Mouse (Mus musculus) embryo, embryonic 9.5 days (tissue): ENCODE measurements around the gene Bmp2k.
"Not testable (repeated sequence)": the region's sequence is repeated elsewhere in the genome, so short reads cannot be mapped to it uniquely, and the experiment has no call there.

Source experiments
- DNase-seq: peaks from one replicate; pipeline ENCODE4 v3.0.0-alpha.2; 2017; ENCODE audit errors: extremely low spot score

Bmp2k gene

DNA sequence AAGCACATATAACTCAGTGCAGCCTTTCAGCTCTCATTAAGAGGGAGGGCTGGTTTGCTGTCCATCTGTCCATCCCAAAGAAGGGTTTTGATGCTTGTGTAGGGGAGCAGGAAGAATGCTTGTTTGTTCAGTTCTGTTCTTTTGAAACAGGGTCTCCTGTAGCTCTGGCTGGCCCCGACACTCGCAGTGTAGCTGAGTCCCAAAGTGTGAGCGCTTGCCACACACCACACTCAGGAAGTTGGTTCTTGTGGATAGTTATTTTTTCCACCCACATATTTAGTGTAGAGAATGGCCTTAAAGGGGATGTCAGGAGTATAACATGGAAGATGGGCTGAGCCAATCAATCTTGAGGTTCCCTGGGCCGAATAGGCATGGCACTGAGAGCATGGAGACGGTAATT lies 4.1 kb downstream of the Bmp2k start:
- DNase-seq, result no peak

DNA sequence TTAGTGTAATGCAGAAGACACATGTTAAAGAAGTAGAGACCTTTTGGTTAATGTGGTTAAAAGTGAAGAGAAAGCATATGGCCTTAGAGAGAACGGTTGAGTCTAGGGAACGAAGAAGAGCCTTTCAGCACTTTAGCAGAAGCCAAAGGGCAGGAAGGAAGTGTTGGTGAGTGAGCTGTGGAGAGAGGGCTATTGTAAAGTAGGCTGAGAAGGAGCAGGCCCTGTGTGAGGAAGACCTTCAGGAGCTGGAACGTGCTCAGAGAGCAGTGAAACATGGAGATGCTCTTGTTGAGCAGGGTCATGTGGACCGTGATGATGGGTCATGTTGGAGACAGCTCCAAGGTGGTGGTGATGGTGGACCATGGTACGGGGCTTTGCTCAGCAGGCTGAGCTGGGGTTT lies 4.8 kb downstream of the Bmp2k start:
- DNase-seq, result no peak

DNA sequence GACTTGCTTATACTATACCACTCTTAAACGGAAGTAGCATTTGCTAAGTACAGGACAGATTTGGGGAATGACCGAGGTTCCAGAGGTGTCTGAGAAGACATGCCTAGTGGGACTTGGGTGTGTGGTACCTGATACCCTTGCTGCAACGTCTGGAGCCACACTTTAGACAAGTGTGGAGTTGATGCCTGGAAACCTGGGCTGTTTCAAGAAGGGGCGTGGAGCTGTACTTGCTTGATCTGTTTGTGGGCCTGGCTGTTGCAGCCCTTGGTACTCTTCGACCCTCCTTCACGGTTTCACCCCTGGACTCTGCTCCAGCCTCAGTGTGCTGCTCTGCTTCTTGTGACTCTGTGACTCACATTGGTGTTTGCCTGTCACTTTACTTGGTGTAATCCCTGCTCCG lies 5.4 kb downstream of the Bmp2k start:
- no peak for DNase-seq

DNA sequence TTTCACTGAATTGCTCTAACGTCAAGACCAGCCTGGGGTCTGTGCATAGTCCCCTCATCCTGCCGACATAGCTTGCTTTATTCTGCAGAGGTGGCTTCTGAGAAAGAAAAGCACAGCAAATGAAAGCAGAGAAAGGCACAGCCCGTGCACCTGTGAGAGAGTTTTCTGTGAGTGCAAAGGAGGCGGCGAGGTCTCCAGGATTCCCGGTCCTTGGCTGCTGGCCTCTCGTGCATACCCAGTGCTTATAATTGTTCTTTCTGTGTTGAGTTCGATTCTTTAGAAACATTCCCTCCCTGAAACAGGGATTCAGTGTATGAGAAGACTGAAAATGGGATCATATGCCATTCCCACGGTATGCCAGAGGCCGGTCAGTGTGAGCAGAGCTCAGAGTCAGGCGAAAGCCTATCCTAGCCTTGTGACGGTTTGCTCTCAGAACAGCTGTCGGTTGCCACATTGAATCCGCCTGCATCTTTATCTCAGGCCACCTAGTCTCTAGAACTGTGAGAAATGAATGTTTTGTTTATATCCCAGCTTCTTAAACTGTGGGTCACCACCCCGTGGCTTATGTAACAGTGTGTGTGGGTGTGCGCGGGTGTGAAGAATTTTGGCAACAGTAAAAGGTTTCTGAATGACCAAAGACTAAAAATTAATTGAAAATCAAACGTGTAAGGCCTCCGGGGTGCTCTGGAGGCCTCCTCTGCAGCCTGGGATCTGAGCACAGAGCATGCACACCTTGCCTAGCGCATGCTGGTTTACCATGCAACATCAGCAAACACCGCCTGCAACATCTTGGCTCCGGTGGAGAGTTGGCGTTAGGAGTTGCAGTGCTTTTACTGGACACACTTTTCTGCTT lies 6.9 kb downstream of the Bmp2k start:
- DNase-seq, result no peak

DNA sequence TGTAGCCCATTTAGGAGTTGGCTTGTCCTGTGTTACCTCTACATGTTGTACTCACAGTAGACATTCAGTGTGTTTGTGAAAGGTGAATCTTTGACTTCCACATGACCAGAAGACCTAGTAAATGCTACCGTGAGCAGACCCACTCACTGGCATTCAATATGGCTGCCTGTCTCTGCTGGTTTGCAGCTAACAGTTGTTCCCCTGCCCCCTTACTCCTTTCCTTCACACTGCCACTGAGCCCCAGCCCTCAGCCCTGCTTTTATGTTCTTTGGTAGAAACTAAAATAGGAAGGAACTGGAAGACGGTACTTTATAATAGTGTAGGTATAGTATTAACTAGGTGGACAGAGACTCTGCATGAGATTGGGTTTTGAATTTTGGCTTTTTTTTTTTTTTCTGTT lies 8.4 kb downstream of the Bmp2k start:
- DNase-seq, result no peak

DNA sequence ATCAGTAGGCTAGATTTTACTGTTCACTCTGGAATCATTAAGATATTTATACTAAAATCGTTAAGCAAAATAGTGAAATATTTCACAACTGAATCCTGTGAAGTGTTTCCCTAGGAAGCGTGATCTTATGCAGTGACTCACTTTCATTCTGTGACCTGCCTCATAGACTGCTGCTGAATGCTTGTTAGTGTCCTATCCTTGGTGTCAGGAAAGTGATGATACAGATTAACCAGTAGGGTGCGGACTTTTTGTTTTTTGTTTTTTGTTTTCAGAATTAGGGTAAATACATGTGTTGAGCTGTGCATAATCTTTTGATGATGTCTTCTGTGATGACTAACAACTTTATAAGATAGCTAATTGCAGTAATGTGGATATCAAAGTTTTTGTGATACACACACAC lies 9.4 kb downstream of the Bmp2k start:
- DNase-seq, result no peak

DNA sequence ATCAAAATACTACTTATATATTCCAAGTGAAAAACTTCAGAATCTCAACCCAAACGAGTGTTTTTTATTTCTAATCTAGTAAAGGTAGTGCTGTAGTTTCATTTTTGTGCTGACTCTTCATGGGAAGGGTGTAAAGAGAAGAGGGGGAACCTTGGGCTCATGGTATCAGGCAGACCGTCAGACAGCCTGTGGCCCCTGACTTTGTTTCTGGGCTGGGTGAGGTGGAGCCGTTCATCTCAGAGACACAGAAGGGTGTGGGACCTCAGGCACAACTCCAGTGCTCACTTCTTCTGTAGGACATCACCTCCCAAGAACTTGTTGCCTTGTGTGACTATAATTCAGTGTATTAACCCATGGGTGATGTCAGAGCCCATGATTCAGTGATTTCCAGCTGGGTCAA lies 10.0 kb downstream of the Bmp2k start:
- DNase-seq, result no peak

DNA sequence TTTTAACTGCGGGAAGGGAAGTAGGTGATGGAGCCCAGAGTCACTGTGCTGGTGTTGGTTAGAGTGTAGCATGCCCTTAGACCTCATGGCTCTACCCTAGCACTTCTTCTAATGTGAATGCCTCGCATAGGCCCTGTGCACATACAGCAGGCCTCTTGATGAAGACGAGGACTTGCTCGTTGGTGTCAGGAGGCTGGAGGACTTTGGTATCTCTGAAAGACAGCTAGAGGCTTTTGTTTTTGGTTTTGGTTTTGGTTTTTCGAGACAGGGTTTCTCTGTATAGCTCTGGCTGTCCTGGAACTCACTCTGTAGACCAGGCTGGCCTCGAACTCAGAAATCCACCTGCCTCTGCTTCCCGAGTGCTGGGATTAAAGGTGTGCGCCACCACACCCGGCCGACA lies 11.7 kb downstream of the Bmp2k start:
- not testable (repeated sequence) for DNase-seq

DNA sequence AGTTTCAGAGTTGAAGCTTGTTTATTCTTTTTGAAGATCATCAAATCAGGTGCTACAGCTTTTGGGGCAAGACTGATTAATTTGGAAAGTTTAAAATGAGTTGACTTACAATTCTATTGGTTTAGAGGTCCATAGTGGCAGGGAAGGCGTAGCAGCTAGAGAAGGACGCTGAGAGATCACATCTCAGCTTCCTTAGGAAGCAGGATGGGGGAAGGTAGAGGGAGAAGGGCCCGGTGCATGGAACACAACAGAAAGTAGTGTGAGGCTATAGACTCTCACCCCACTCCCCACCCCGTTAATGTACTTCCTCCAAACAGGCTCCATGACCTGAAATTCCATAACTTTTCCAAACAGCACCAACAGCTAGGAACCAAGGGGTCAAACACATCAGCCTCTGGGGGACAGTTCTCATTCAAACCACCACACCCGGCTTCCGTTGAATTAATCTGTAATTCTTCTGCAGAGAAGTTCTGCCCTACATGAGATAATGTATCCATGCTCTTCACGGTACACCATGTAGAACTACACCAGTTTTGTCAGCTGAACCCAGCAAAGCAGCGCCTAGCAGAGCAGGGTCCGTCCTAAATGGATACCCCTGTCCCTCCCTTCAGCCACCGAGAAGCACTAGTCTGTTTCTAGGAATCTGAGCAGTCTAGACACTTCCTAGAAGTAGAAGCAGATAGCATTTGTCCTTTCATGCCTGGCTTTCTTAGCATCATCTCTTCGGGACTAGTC lies 12.3 kb downstream of the Bmp2k start:
- no peak for DNase-seq

DNA sequence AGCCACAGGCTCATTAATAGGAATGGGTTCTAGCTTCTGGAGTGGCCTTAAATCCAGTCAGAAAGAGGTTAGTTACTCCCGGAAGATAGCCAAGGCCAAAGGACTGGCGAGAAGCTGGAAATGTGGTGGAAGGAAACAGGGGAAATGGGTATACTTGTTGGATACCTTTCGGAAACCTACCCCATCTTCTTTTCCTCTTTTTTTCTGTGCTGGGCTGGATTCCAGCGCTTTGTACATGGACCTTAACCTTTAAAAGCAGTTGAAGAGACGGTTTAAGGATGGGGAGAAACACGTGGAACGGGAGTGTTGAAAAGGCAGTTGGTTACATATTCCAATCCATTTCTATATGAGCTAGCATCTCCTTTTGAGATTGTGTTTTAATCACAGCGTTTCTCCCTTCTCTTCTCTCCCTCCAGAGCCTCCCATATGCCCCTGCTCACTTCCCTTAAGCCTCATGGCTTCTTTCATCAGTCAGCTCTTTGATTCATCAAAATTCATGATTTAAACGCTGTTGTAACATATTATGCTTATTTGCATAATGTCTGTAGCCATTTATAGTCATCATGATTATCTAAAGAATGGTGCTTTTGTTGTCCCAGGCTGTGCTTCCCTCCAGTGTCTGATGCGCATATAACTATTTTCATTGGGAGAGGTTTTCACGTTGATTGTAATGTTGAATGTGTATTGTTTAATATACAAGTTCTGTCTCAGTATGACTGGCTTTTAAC lies 18.5 kb downstream of the Bmp2k start:
- no peak for DNase-seq

DNA sequence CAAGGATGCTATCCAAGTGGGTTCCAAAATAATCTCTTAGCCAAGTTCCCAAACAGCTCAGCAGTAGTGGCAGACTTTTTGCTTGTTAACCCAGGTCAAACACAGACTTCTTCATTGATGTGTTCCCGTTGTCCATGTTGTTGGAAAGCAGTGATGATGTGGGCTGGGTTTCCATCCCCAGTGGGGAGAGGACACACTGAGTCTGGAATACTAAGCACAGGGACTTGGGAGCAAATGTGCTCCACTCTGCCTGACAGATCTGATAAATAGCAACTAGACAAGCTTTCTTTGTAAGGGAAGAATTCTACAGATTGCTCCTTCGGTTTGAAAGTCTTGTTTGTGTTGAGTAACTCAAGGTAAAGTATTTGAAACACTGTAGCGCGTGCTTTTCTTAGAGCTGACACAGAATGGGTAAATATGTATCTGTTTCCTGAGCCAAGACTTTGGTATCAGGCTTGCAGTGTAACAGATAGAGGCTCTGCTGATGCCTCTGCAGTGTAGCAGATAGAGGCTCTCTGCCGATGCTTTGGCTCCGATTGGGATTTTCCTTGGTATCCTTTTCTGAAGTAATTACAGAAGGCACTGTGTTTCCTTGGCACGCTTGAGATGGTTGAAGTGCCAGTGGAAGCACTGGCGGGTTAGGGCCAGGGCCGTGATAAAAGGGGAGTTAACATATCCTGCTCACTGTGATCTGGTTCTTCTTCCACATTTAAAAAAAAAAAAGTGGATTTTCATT lies 19.5 kb downstream of the Bmp2k start:
- no peak for DNase-seq

DNA sequence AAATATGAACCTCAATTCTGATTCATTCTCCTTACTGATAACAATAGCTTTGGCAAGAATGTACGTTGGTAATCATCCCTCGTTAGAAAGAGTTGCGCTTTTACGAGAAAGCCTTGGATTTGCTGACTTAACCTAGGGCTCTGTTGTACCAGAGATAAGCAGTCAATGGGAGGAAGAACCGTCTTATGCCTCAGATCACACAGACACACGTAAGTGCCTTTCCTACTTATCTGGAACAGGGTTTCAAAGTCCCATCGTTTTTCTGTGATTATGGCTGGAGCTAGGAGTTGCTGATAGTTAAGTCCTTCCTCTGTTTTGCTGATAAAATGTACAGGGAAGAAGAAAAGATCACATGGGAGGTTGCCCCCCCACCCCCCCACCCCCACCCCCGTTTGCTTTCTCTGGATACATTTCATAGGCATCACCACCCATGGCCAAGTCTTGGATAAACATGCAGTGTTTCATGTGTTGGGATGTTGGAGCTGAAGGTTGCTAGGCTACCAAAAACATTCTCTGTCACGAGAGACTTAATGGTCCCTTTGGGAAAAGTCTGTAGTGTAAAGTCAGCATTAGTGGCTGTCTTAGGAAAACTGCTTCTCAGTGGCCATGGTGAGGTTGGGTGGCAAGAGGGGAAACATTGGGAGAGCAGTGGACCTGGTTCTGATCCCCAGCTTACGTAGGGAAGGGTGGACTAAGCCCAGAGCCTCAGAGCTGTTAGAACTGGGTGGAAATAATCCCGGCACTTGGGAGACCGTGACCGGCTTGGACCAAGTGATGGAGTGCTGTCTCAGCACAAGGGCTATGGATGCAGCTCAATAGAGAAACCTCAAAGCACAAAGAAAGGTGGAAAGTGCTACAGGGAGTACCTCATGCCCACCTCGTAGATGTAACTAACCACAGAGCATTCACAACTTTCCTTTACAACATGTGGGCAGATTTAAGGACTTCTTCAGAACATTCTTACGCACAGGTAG lies 25.1 kb downstream of the Bmp2k start:
- DNase-seq, result no peak

DNA sequence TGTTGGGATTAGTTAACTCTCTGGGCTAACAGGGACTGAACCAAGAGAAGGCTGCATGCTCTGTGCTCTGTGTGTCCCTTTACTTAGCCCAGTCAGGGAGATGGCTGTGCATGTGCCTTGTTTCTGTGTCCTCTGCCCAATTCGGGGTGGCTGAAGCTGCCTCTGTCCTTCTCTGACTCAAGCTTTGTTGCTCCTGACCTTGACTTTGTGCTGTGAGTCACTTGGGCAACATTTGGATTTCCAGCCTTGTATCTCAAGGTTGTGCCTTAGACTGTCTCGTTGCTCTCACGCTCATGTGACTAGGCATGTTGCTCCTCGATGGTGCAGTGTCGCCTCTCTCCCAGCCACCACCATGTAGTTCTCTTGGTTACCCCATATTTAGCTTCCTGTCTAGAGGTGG lies 27.3 kb downstream of the Bmp2k start:
- no peak for DNase-seq

DNA sequence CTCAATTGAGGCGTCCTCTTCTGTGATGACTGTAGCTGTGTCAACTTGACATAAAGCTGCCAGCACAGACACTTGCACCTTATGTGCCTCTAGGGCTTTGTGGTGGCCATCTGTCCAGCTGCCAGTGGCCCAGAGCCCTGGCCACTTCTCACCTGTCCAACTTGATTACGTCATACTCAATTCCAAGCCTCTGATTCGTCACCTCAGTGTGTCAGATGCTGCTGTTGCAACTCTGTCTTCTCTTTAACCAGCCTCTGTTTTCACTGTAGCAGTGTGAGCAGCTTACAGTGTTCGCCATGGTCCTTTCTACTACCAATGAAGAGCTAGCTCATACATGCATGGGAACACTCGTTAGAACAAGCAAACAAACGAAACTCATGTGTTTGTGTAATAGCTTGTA lies 28.2 kb downstream of the Bmp2k start:
- DNase-seq, result no peak

DNA sequence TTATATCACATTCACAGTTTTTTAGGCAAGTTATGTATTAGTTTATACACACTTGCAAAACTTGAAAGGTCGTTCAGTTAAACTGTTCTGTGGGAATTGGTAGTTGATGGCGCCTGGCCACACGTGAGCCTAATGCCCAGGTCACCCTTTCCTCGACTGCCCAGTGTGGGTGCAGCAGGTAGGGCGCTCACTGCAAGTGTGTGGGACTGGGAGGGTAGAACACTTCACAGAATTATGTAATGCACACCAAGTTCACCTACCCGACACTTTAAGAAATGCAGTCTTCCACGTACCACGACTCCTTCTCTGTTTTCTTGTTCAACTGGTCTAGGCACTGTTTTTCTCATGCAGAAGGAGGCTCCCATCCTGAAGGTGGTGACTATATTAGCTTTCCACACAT lies 30.5 kb downstream of the Bmp2k start:
- no peak for DNase-seq

DNA sequence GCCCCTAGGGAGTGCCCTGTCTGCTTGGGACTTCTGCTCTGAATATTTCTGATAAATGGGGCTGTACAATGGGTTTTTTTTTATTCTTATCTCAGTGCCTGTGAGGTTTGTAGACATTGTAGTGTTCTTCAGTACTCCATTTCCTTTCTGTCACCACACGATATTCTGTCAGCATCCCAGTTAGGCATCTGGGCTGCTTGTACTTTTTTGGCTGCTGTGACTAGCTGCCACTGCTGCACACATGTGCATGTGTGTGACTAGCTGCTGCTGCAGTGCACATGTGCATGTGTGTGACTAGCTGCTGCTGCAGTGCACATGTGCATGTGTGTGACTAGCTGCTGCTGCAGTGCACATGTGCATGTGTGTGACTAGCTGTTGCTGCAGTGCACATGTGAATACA lies 31.4 kb downstream of the Bmp2k start:
- not testable (repeated sequence) for DNase-seq

DNA sequence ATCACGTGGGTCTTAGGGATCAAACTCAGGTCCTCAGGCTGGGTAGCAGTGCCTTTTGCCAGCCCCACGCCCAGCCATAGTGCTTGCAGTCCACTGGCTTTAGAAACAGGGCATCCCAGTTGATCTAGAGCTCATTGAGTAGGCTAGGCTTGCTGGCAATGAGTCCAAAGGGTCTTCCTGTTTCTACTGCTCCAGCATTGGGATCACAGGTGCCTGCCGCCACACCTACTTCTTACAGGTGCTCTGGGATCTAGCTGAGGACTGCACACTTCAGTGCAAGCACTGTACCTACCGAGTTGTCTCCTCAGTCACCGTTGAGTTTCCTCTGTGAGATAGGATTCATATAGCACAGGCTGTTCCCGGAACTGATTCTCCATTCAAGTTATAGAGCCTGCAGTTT lies 34.3 kb downstream of the Bmp2k start:
- no peak for DNase-seq

DNA sequence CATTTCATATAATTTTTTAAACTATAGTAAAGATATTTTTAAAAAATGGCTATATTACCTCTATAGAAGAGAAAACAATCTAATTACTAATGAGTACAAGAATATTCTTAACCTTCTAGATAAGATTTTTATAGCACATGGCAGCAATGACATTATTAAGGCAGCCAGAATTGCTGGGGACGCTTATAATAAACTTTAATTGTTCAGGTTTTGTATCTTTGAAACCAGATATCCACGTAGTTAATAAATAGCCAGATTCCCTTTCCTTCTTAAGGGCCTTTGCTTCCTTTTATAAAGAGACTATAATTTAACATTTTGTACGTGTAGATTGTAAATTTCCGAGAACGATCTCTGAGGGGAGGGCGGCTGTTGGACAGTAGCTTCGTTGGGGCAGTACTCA lies 47.8 kb downstream of the Bmp2k start:
- DNase-seq, result no peak

DNA sequence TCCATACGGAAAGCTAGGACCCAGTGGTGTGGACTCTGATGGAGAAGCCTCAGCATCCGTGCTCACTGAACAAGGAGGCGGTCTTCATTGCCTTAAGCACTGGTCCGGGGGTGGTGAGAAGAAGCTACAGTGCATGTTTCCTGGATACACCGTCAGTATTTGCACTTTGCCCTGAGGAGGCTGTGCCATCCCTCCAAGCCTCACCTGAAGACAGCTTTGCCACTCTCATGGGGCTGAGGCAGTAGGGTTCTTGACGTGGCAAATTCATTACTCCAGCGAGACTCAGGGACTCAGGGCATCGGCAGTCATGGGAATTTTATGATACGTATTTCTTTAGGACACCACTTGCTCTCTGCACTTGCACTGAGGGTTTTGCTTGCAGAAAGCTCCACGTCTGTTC lies 49.2 kb downstream of the Bmp2k start:
- no peak for DNase-seq

DNA sequence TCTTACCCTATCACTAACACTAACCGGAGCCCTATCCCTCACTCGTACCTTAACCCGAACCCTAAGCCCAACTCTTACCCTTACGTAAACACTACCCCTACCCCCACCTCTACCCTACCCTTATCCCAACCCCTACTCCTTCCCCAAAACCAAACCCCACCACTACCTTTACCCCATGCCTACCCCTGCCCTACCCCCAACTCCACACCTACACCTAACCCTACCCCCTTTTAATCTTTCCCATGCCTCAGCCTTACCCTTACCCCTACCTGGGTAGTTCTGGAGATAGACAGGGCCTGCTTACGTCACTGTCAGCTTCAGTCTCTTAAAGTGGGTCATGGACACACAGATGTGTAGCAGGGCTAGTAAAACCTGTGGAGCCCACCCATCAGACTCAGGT lies 51.4 kb downstream of the Bmp2k start:
- no peak for DNase-seq

DNA sequence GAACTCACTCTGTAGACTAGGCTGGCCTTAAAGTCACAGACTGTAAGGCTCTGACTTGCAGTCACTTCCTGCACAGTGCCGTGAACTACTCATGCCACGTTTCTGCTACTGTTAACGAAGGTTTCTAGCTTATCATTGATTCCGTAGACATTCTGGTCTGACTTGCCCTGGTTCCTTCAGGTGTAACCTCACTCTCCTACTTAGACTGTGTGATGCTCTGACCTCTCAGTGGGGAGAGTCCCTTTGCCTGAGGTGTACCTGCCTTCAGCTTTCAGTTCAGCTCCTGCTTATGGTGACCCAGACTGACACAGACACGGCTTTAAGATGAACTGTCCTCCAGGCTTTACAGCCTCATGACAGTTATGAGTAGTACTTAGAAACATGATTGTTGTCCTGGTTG lies 56.7 kb downstream of the Bmp2k start:
- DNase-seq, result no peak
